Mouse (Mus musculus) kidney, embryonic 15.5 days (tissue): Measurements from ENCODE around the gene Apoc2. TPM values are rescaled to one million over a fixed set of nuclear protein-coding genes. Genes with fewer than 3 reads are reported as not detected.

Experiments
- polyA plus RNA-seq: library from polyadenylated mRNA; unstranded; fragments of >200 nt; fragmentation: Nextera tagmentation; extraction: Ambion mirVana; gene quantifications from 2 replicates; pipeline ENCODE4 v1.2.1, GENCODE M21; 2015

The Apoc2 gene
- polyA plus RNA-seq, 1 experiment from 2014 or later = 13.1 TPM

Other genes starting within 250 kb of the Apoc2 start
- 6.6 and 9.4 TPM in 2 replicates for gene Mark4, start 219.1 kb downstream of the Apoc2 start, polyA plus RNA-seq
- gene Exoc3l2, start 214.6 kb downstream of the Apoc2 start, polyA plus RNA-seq = 3.0 TPM in 2 replicates
- 2.3 and 2.6 TPM in 2 replicates for gene Bloc1s3, start 169.6 kb downstream of the Apoc2 start, polyA plus RNA-seq
- gene Trappc6a, start 169.5 kb downstream of the Apoc2 start, polyA plus RNA-seq = 76.2 and 81.2 TPM in 2 replicates
- gene Nkpd1, start 160.1 kb downstream of the Apoc2 start, polyA plus RNA-seq = 0.10 and 0.15 TPM in 2 replicates
- gene Ppp1r37, start 114.9 kb downstream of the Apoc2 start, polyA plus RNA-seq = 21.3 and 24.4 TPM in 2 replicates
- gene Zfp296, start 100.7 kb downstream of the Apoc2 start, polyA plus RNA-seq = 0.55 and 0.66 TPM in 2 replicates
- 148 and 161 TPM in 2 replicates for gene Gemin7, start 100.3 kb downstream of the Apoc2 start, polyA plus RNA-seq
- gene Clasrp, start 73.5 kb downstream of the Apoc2 start, polyA plus RNA-seq = 50.6 and 58.6 TPM in 2 replicates
- 8.8 and 10.0 TPM in 2 replicates for gene Relb, start 48.5 kb downstream of the Apoc2 start, polyA plus RNA-seq
- gene Clptm1, start 12.9 kb downstream of the Apoc2 start, polyA plus RNA-seq = 81.9 and 91.5 TPM in 2 replicates
- 2.5 TPM in 1 of 2 replicates, not detected in the other for gene Gm44805, start 3.5 kb upstream of the Apoc2 start, polyA plus RNA-seq
- gene Apoc4, start 3.5 kb upstream of the Apoc2 start, polyA plus RNA-seq = 2.3 and 6.6 TPM in 2 replicates
- 15.7 and 20.7 TPM in 2 replicates for gene Apoc1, start 14.7 kb upstream of the Apoc2 start, polyA plus RNA-seq
- gene Apoe, start 21.2 kb upstream of the Apoc2 start, polyA plus RNA-seq = 259 and 340 TPM in 2 replicates
- 168 and 177 TPM in 2 replicates for gene Tomm40, start 37.5 kb upstream of the Apoc2 start, polyA plus RNA-seq
- 130 and 138 TPM in 2 replicates for gene Nectin2, start 72.5 kb upstream of the Apoc2 start, polyA plus RNA-seq
- gene Bcam, start 93.1 kb upstream of the Apoc2 start, polyA plus RNA-seq = 244 and 257 TPM in 2 replicates
- gene Cblc, start 118.9 kb upstream of the Apoc2 start, polyA plus RNA-seq = 8.3 and 9.1 TPM in 2 replicates
- 3.9 and 4.9 TPM in 2 replicates for gene Bcl3, start 144.8 kb upstream of the Apoc2 start, polyA plus RNA-seq
- gene Gm19345, start 174.1 kb upstream of the Apoc2 start, polyA plus RNA-seq = 0.16 TPM in 1 of 2 replicates, not detected in the other
- gene Ceacam16, start 183.4 kb upstream of the Apoc2 start, polyA plus RNA-seq = not detected in 2 replicates
- 0.09 TPM in 1 of 2 replicates, not detected in the other for gene Ceacam19, start 210.0 kb upstream of the Apoc2 start, polyA plus RNA-seq
- gene Pvr, start 243.2 kb upstream of the Apoc2 start, polyA plus RNA-seq = 13.7 and 13.9 TPM in 2 replicates